Mouse (Mus musculus) hindbrain, embryonic 11.5 days (tissue): ENCODE results near the gene Lgals4. TPM values are rescaled to one million over a fixed set of nuclear protein-coding genes. Genes with fewer than 3 reads are reported as not detected.

Experiments
- ATAC-seq: fragments of 200-750 bp; cut with Nextera tagmentation; 2 replicates; pipeline ENCODE4 v1.8.0; 2017; ENCODE audit warnings: mild to moderate bottlenecking, moderate TSS enrichment, moderate library complexity; ENCODE audit not compliant: low FRiP score
- DNase-seq: peaks from one replicate; pipeline ENCODE4 v3.0.0-alpha.2; 2015; ENCODE audit warnings: low spot score
- H3K27ac ChIP-seq: fragments of 300-500 bp; sonication (generic); 2 replicates; pipeline ENCODE4 v1.5.1; 2014; ENCODE audit warnings: mild to moderate bottlenecking, low read depth, low read length
- H3K27me3 ChIP-seq: fragments of 300-500 bp; sonication (generic); 2 replicates; pipeline ENCODE4 v1.6.1; 2014; ENCODE audit warnings: mild to moderate bottlenecking, low read length, moderate library complexity, mixed read lengths; ENCODE audit not compliant: control insufficient read depth, insufficient read depth
- H3K36me3 ChIP-seq: fragments of 300-500 bp; sonication (generic); 2 replicates; pipeline ENCODE4 v1.6.1; 2014; ENCODE audit warnings: mild to moderate bottlenecking, low read length, moderate library complexity, mixed read lengths; ENCODE audit not compliant: control insufficient read depth, insufficient read depth
- H3K4me1 ChIP-seq: fragments of 300-500 bp; sonication (generic); replicated peaks from 2 replicates; pipeline ENCODE4 v1.6.1; 2014; ENCODE audit warnings: low read length, mixed read lengths; ENCODE audit not compliant: control insufficient read depth, insufficient read depth
- H3K4me2 ChIP-seq: fragments of 300-500 bp; sonication (generic); replicated peaks from 2 replicates; pipeline ENCODE4 v1.6.1; 2014; ENCODE audit warnings: mild to moderate bottlenecking, low read depth, low read length
- H3K4me3 ChIP-seq: fragments of 300-500 bp; sonication (generic); 2 replicates; pipeline ENCODE4 v1.5.1; 2014; ENCODE audit warnings: low read depth, low read length
- H3K9ac ChIP-seq: fragments of 300-500 bp; sonication (generic); 2 replicates; pipeline ENCODE4 v1.6.1; 2014; ENCODE audit warnings: low read depth, low read length
- H3K9me3 ChIP-seq: fragments of 300-500 bp; sonication (generic); 2 replicates; pipeline ENCODE4 v1.6.1; 2016; ENCODE audit warnings: low read length; ENCODE audit not compliant: control insufficient read depth
- WGBS: fragments of 180-500 bp; shearing (Covaris S2); extraction: QIAGEN DNeasy Blood & Tissue Kit; methylation state at CpG from one replicate; pipeline ENCODE4 v1.1.7; 2014; 5-methylcytosine and 5-hydroxymethylcytosine counted together
- polyA plus RNA-seq: library from polyadenylated mRNA; unstranded; fragments of >200 nt; fragmentation: Nextera tagmentation; extraction: Ambion mirVana; gene quantifications from 2 replicates; pipeline ENCODE4 v1.2.1, GENCODE M21; 2014

The Lgals4 gene
- polyA plus RNA-seq, 1 experiment from 2014 or later = 2.5 TPM

DNA sequence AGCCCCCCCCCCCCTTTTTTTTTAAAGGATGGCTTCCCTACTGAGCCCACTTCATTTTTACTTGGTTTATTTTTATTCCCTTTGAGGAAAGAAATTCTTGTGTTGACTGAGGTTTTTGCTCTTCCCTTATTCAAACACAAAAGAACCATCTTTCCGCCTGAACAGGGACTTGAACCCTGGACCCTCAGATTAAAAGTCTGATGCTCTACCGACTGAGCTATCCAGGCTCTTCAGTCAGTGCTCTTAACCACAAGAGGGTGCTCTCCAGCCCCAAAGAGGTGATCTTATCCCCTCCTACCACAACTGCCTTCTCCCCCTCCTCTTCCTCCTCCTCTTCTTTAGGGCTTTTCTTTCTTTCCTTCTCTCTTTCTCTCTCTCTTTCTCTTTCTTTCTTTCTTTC is 39.8 kb upstream of the Lgals4 start:
- no peaks in the 10 kb centered on the region for H3K36me3 ChIP-seq
- H3K4me3 ChIP-seq = no peak overlapping the region
- H3K4me2 ChIP-seq = no peak overlapping the region
- H3K9ac ChIP-seq = no peak overlapping the region
- no peaks in the 10 kb centered on the region for H3K9me3 ChIP-seq
- ATAC-seq (no peak), DNase-seq (no peak)
- no peak overlapping the region for H3K27ac ChIP-seq
- no peaks in the 10 kb centered on the region for H3K27me3 ChIP-seq
- no peaks in the 10 kb centered on the region; the same call in 1 of the 2 replicates for H3K4me1 ChIP-seq
- 31% methylated on average over 2 of the region's 2 CpGs for WGBS

DNA sequence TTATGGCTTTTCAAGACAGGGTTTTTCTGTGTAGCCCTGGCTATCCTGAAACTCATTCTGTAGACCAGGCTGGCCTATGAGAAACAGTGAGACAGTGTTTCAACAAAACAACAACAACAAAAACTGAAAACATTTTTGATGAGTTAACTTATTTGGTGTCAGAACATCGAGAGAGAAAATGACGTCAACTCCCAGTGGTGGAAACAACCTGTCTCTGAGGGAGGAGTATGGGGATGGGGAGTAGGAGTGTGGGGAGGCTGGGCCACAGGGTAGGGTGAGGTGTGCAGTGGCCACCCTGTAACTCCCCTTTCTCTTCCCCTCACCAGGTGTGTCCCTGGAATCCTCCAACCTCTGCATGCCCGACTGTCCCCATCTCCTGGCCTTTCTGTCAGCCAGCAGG is 39.2 kb upstream of the Lgals4 start:
- H3K9me3 ChIP-seq = no peaks in the 10 kb centered on the region
- ATAC-seq (no peak), DNase-seq (no peak)
- WGBS = 86% methylated on average over 3 of the region's 3 CpGs
- H3K36me3 ChIP-seq = no peaks in the 10 kb centered on the region
- H3K27ac ChIP-seq = no peak overlapping the region
- H3K4me3 ChIP-seq = no peak overlapping the region
- no peaks in the 10 kb centered on the region for H3K4me1 ChIP-seq
- no peak overlapping the region for H3K4me2 ChIP-seq
- no peaks in the 10 kb centered on the region for H3K27me3 ChIP-seq
- no peak overlapping the region for H3K9ac ChIP-seq

DNA sequence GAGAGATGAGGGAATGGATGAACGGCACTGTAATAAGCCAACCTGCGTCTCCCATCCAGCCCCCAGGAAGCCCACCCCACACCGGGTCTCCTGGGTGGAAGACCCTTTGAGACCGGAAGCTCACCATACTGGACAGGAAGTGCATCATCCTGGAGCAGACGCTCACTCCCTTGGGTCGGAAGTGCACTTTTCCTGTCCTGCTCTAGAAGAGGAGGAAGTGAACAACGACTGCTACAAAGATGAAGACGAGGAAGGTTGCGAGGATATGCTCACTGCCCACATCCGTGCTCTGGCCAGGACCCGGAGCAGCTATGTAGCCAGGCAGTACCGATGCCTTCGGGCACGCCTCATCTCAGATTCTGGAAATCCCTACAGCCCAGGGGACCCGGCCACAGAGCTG is 37.8 kb upstream of the Lgals4 start:
- no peaks in the 10 kb centered on the region for H3K9me3 ChIP-seq
- H3K27ac ChIP-seq = no peak overlapping the region
- no peak overlapping the region for H3K4me2 ChIP-seq
- WGBS = 74% methylated on average over 15 of the region's 15 CpGs
- no peak overlapping the region for H3K4me3 ChIP-seq
- H3K4me1 ChIP-seq = no peaks in the 10 kb centered on the region
- DNase-seq = no peak
- no peak for ATAC-seq
- H3K36me3 ChIP-seq = no peaks in the 10 kb centered on the region
- no peak overlapping the region for H3K9ac ChIP-seq
- H3K27me3 ChIP-seq = no peaks in the 10 kb centered on the region

DNA sequence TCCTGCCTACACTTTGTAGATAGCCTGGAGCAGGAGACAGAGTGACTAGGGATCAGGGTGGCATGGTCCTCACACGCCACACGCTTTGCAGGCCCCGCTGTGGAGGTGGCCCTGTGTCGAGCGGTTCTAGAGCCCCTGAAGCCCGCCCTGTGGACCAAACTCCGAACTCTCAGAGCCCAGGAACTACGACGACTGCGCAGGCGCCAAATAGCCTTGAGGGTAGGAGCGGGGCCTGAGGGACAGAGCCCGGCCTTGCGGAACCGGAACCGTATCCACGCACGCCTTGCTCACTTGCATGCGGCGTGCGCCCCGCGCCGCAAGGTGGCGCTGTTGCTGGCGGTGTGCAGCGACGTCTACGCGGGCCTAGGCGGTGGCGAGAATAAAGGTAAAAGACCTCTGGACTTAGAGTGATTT is 37.1 kb upstream of the Lgals4 start:
- no peaks in the 10 kb centered on the region for H3K9me3 ChIP-seq
- 20% methylated on average over 32 of the region's 32 CpGs for WGBS
- ATAC-seq = peak; percentile 60
- H3K36me3 ChIP-seq = no peaks in the 10 kb centered on the region
- H3K27ac ChIP-seq = no peak overlapping the region
- H3K9ac ChIP-seq = peak overlapping the region; percentile 50
- DNase-seq = peak; percentile 85
- no peaks in the 10 kb centered on the region for H3K4me1 ChIP-seq
- peak overlapping the region; percentile 14 for H3K4me3 ChIP-seq
- no peaks in the 10 kb centered on the region for H3K27me3 ChIP-seq
- H3K4me2 ChIP-seq = peak overlapping the region; percentile 28

DNA sequence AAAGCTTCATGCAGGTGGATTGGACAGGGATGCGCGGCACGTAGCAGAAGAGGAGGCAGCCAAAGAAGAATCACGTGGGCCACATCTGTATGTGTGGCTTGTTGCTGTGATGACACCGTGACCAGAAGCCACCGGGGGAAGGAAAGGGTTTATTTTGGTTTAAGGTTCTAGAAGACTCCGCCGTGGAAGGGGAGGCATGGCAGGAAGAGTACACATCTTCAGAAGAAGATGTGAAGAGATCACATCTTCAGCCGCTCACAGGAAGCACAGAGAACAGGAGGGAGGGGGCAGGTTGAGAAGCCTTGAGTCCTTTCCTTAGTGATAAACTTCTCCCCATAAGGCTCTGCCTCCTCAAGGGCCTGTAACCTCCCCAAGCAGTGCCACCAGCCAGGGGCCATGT is 33.7 kb upstream of the Lgals4 start:
- no peak overlapping the region for H3K4me2 ChIP-seq
- H3K27me3 ChIP-seq = no peaks in the 10 kb centered on the region
- H3K4me1 ChIP-seq = 0 out of 2 replicates have a peak, but pooled peaks cover 5% of the 10 kb centered on the region
- ATAC-seq (no peak), DNase-seq (no peak)
- no peaks in the 10 kb centered on the region for H3K9me3 ChIP-seq
- no peak overlapping the region for H3K9ac ChIP-seq
- no peaks in the 10 kb centered on the region for H3K36me3 ChIP-seq
- no peak overlapping the region for H3K4me3 ChIP-seq
- 90% methylated on average over 9 of the region's 9 CpGs for WGBS
- no peak overlapping the region for H3K27ac ChIP-seq

DNA sequence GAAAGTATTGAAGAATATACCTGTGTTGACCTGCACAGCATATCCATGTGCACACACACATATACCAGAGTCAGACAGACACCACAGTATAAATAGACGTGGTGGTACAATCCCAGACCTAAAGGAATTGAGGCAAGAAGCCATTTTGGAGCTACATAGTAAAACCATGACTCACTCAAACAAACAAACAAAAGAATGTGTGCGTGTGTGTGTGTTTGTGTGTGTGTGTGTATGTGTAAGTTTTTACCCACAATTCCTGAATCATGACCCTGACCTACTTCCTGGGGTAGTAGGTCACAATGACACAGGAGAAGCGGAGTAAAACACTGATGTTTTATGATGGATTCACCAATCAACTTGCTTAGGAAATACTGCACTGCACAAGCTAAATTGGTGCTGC is 32.2 kb upstream of the Lgals4 start:
- H3K4me3 ChIP-seq = no peak overlapping the region
- no peaks in the 10 kb centered on the region for H3K36me3 ChIP-seq
- no peaks in the 10 kb centered on the region for H3K27me3 ChIP-seq
- no peak overlapping the region for H3K27ac ChIP-seq
- no peak for DNase-seq
- WGBS = 78% methylated on average over 3 of the region's 3 CpGs
- H3K4me1 ChIP-seq = peaks cover 5% of the 10 kb centered on the region; the same call in 1 of the 2 replicates
- no peak for ATAC-seq
- no peak overlapping the region for H3K9ac ChIP-seq
- no peak overlapping the region for H3K4me2 ChIP-seq
- H3K9me3 ChIP-seq = no peaks in the 10 kb centered on the region

DNA sequence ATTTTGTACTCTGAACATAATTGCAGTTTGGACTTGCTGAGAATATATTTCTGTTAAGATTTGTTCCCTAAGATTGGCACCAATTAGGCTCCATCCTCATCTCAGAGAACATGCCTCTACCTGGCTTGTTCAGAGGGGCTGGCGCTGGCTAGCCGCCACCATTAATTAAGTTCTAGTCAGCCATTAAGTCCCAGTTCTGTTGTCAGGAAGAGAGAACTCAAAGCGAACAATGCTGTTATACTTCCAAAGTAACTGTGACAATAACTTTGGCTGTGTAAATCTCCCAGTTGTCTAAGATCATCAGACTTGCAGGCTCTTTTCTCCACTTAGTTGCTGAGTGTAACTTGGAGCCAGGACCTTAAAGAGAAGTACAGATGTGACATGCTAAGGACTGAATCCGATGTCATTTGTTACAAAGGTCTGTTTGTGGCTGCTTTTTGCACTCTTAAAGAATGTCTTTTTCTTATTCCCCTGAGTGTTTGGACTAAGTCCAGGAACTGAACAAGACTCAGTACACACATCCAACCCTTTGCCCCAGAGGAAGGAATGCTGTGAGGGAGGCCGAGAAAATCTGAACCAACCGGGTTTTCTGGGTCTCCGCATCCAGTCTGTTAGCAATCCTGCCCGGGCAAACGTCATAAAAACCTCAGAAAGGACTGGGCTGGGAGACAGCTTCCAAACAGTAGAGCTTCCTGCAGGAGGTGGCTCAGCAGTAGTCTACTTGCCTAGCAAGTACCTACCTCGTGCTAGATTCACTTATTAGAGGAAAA is 31.6 kb upstream of the Lgals4 start:
- no peak overlapping the region for H3K27ac ChIP-seq
- no peaks in the 10 kb centered on the region for H3K9me3 ChIP-seq
- no peak overlapping the region for H3K4me3 ChIP-seq
- no peak overlapping the region for H3K9ac ChIP-seq
- no peak overlapping the region for H3K4me2 ChIP-seq
- H3K36me3 ChIP-seq = no peaks in the 10 kb centered on the region
- no peak for DNase-seq
- peaks cover 5% of the 10 kb centered on the region; the same call in 1 of the 2 replicates for H3K4me1 ChIP-seq
- no peak for ATAC-seq
- WGBS = 30% methylated on average over 10 of the region's 10 CpGs
- H3K27me3 ChIP-seq = no peaks in the 10 kb centered on the region

DNA sequence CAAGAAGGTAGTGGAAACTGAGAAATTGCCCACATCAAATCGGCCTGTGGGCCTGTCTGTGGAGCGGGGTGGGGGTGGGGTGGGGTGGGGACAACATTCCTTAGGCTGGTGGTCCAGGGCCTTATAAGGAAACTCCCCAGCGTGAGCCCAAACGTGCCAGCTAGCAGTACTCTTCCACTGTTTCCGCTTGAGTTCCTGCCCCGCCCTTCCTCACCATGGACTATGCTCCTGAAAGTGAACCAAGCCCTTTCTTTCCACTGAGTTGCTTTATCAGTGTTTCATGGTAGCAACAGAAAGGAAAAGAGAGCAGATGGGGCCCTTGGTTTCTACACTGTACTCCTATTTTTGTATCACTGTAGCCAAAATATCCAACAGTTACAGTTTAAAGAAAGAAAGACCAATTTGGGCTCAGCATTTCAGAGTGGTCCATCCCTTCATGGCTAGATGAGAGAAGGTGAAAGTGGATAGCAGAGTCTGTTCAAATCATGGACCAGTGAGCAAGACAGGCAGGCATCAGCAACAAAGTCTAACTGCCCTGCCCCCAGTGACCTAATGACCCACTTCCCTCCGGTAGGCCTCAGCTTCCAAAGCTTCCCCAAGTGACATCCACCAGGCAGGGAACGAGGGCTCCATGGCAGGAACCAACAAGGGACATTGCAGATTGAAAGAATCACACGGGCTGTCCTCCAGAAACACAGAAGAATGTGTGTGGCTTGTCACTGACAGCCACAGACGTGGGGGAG is 30.6 kb upstream of the Lgals4 start:
- Histone ChIP-seq H3K4me2 (no peak overlapping the region), H3K9ac (0 out of 2 replicates have a peak overlapping the region, but pooled peaks have one; percentile 17), H3K27me3 (no peaks in the 10 kb centered on the region), H3K27ac (peak overlapping the region; percentile 43; the same call in 1 of the 2 replicates), H3K9me3 (no peaks in the 10 kb centered on the region), H3K4me3 (no peak overlapping the region), H3K4me1 (peaks cover 9% of the 10 kb centered on the region; the same call in 1 of the 2 replicates), H3K36me3 (no peaks in the 10 kb centered on the region)
- DNase-seq (no peak), ATAC-seq (no peak)
- WGBS = 9% methylated on average over 10 of the region's 10 CpGs
